Mouse (Mus musculus): Measurements from ENCODE around the gene Akap8l. TPM values are rescaled to one million over a fixed set of nuclear protein-coding genes. Genes with fewer than 3 reads are reported as not detected.

The Akap8l gene
- total RNA-seq, 2 experiments from 2014 or later = 34.5 to 43.4 TPM

DNA sequence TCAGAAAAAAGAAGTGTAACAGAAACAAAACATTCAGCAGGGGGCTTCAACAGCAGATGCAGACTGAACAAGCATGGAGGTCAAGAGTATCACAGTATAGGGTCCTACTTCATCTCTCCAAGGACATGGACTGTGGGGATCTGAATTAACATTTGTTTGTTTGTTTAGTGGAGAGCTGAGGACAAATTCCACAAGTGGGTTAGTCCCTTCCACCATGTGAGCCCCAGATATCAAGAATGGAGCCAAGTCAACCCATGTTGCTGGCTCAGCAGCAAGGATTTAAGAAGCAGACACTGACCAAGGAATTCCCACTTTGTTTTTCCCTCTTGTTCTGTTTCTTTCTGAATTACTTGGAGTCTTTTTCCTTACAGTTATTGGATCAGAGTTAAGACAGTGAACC is 22.9 kb downstream of the Akap8l start:
- H3K4me3 ChIP-seq = no peak overlapping the region
- no peak overlapping the region for H3K27ac ChIP-seq
- intact Hi-C loops (cut with DNase I) = no loop called here
- no peak for DNase-seq
- no peak for TF ChIP-seq CTCF (IDR thresholded peaks at IDR 0.05)

DNA sequence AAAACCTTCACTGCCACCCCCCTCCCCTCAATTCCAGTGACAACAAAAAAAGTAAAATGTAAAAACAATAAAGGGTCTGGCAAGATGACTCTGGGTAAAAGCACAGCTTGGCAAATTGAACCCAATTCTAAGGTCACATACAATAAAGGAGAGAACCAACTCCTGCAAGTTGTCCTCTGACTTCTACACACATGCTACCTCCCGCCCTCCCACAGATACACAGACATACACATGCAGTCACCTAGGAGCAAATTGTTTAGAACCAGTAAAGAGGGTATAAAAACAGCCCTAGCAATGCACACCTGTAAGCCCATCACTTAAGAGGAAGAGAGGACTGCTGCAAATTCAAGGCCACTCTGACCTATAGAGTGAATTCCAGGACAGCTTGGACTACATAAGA is 27.6 kb downstream of the Akap8l start:
- intact Hi-C loops (cut with DNase I) = loop anchor here (5.0 kb wide), 1 partner anchor 41 kb away; the partner anchor contains the start of gene Brd4
- TF ChIP-seq CTCF (IDR thresholded peaks at IDR 0.05) = no peak
- Histone ChIP-seq H3K27ac (no peak overlapping the region), H3K4me3 (no peak overlapping the region)
- no peak for DNase-seq

DNA sequence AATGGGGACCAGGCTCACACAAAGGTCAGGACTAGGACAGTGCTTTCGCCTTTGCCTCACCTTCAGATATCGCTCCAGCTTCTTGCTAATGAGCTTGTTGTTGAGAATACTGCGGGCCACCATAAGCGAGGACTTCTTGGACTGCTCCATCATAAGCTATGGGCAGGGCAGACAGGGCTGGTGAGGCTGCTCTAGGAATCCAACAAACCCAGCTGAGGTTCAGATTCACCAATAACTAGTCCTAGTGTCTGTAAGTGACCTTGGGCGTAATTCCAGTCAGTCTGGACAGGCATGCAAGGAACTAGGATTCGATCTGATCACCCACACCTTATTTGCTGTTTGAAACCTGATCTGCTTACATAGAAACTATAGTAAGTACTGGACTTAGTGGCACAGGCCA is 28.6 kb downstream of the Akap8l start:
- Histone ChIP-seq H3K4me3 (peak overlapping the region; percentile 86), H3K27ac (peak overlapping the region; percentile 97)
- no peak for TF ChIP-seq CTCF (IDR thresholded peaks at IDR 0.05)
- intact Hi-C loops (cut with DNase I) = loop anchor here (5.0 kb wide), 1 partner anchor 40 kb away; the partner anchor contains the start of gene Brd4
- DNase-seq = no peak

DNA sequence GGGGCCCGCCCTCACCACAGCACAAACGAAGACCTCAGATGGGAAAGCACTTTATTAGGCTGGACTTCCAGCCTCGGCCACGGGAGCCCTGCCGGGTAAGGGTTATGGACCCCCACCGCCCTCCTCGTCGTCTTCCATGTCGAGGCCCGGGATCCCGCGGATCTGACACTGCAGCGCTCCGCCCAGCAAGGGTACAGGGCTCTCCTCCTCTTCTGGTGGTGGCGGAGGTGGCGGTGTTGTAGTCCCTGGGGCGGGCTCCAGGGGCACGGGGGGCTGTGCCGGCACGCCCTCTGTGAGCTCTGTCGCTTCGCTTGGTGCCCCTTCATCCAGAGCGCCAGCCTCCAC is 29.0 kb downstream of the Akap8l start:
- intact Hi-C loops (cut with DNase I) = loop anchor here (5.0 kb wide), 1 partner anchor 39 kb away; the partner anchor contains the start of gene Brd4

DNA sequence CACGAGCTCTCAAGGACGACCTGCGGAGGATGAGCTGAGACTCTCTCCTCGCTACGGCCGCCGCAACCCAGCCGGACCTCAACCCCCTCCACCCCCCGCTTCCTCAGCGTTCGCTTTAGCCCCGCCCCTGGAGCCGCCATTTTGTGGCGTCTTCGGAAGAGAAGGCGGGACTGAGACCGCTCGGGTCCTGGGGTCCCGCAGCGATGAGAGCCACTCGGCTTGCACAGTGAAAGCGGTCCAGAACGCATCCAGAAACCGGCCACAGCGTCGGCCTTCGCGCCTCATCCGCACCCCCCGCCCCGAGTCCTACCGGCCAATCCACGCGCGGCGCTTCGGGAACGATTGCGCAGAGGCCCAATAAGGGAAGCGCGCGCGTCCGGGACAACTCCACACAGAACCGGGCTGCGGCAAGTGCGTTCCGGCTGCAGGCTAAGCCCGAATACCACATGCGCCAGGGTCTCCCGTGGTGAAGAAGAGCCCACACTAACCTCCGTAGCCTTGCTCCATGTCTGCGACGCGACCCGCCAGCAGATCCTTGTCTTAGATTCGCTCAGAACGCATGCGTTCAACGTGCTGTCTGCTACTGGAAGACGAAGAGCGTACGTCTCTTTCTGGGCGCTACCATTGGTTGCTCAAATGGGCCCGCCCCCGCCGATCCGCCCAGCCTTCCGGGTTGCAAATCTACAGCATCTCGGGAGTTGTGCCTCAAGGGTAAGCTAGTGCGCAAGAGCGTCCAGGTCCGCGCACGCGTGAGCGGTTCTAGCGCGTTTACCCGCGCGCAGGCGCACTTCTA is 29.6 kb downstream of the Akap8l start, which contains the start of gene Akap8:
TSS of gene Akap8 (minus strand) at position 642 of the 793 bp plus-strand sequence.
- Histone ChIP-seq H3K4me3 (peak within 1 kb of the TSS; percentile 86), H3K27ac (peak within 1 kb of the TSS; percentile 97)
- intact Hi-C loops (cut with DNase I) = loop anchor here (5.0 kb wide), 1 partner anchor 38 kb away; the partner anchor contains the start of gene Brd4
- no peak for TF ChIP-seq CTCF (IDR thresholded peaks at IDR 0.05)
- peak; percentile 98 for DNase-seq

More for the DNA sequence above, 29.0 kb downstream of the Akap8l start:
- peak overlapping the region; percentile 97 for H3K27ac ChIP-seq
- peak overlapping the region; percentile 86 for H3K4me3 ChIP-seq
- TF ChIP-seq CTCF (IDR thresholded peaks at IDR 0.05) = peak; percentile 14; the same call in 1 of the 2 replicates
- DNase-seq = no peak

DNA sequence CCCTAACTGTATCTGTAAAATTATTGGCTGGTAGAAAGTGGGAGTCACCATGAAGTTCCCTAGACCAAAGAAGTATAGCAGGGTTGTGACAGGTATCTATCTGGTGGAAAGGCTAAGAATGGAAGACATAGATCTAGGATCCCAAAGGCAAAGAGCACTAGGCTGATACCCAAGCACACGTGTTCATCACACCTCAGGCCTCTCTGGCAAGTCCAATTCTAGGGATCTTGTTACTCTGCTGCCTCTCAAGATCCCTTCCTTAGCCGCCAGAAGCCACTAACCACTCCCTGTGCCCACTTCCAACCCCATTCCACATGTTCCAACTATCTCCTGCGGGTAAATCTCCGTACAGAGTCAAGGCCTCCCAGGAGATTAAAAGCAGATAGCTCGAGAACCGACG is 30.5 kb downstream of the Akap8l start:
- Histone ChIP-seq H3K27ac (peak overlapping the region; percentile 97), H3K4me3 (peak overlapping the region; percentile 86)
- intact Hi-C loops (cut with DNase I) = loop anchor here (5.0 kb wide), 1 partner anchor 38 kb away; the partner anchor contains the start of gene Brd4
- peak; percentile 44 for DNase-seq
- no peak for TF ChIP-seq CTCF (IDR thresholded peaks at IDR 0.05)

DNA sequence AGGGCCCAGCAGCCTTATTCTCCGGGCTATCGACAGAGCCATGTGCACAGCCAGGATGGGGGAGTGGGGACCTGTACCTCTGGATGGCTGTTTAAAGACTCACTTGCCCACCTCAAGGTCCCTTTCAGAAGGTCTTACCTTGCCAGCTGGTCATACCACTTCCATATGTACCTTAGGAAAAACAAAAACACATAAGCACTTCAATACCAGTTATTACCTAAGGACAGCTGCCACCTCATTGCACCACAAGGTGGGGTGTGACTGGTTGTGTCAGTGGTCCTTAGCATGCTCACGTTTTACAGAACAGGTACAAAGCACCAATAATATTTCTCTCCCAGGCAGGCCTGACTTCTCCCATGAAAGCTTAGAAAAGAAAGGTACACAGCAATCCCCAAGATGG is 32.7 kb downstream of the Akap8l start:
- intact Hi-C loops (cut with DNase I) = no loop called here
- TF ChIP-seq CTCF (IDR thresholded peaks at IDR 0.05) = no peak

DNA sequence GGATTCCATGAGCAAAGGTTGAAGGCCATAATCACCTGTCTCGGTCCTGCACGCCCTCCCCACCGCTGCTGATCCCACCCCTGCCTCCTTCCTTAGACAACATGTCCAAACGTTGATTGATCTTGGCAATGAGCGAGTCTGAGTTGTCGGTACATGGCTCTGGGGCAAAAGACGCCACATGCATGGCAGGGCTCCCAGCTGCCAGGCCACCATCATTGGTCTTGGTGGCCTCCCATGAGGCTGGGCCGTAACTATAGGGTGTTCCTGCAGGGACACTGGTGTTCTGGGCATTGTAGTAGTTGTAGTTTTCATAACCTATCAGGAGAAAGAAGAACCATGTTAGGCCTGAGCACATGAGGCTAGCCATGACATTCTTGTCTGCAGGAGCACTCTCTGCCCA is 33.4 kb downstream of the Akap8l start:
- intact Hi-C loops (cut with DNase I) = no loop called here
- Histone ChIP-seq H3K27ac (no peak overlapping the region), H3K4me3 (no peak overlapping the region)
- TF ChIP-seq CTCF (IDR thresholded peaks at IDR 0.05) = no peak
- no peak for DNase-seq

More for the DNA sequence above, 32.7 kb downstream of the Akap8l start:
- Histone ChIP-seq H3K27ac (no peak overlapping the region), H3K4me3 (no peak overlapping the region)
- no peak for DNase-seq

DNA sequence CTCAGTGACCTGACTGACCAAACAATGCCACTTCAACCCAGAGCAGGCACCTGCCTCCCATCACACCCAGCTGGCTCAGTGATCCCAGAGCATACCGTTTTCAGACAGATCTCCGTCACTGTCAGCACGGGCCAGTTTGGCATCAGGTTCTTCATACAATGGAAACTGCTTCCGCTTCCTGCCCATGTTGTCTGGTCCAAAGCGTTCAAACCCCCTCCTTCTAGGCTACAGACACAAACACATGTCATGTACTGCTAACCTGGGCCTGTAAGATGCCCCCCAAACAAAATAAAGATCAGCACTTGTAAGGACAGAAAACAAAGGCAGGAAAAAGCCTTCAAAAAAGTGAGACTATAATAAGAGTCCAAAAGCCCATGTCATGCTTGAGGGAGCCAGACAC is 34.8 kb downstream of the Akap8l start:
- TF ChIP-seq CTCF (IDR thresholded peaks at IDR 0.05) = no peak
- DNase-seq = no peak
- intact Hi-C loops (cut with DNase I) = no loop called here
- H3K4me3 ChIP-seq = no peak overlapping the region
- no peak overlapping the region for H3K27ac ChIP-seq

DNA sequence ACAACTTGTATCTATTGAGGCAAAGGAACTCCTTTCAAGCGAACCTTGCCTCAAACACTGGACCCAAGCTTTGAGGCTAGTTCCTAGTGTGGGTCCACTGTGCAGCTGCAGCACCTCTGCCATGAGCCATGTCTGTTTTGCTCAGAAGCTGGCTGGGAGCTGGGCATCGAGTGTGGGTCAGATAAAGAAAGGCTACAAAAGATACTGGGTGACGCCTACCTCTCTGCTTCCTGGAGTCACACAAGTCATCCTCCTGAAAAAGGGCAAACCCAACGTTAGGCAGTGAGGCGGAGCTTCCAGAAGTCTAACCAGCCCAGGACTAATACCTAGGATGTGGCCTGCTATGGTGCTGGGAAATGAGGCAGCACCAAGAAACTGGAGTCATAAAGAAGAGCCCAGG is 36.5 kb downstream of the Akap8l start:
- intact Hi-C loops (cut with DNase I) = no loop called here
- TF ChIP-seq CTCF (IDR thresholded peaks at IDR 0.05) = no peak
- DNase-seq = no peak
- H3K27ac ChIP-seq = no peak overlapping the region
- H3K4me3 ChIP-seq = no peak overlapping the region

DNA sequence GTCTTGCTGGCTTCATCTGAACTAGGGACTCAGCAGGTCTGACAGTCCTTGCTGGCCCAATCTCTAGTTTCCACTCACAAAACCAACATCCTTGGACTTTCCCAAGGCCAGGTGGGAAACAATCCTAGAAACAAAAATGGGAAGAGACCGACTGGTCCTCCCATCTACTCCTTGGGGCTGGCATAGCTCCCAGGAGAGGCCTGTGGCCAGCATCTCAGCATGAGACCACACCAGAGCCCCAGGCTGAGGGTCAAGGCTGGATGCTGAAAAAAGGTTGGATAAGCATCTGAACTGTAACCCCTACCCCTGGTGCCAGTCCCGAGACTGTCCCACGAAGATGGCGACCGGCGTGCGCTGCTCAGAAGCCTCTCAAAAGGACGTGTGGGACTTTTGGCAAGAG is 37.6 kb downstream of the Akap8l start:
- no peak overlapping the region for H3K27ac ChIP-seq
- no peak for DNase-seq
- intact Hi-C loops (cut with DNase I) = no loop called here
- H3K4me3 ChIP-seq = no peak overlapping the region
- no peak for TF ChIP-seq CTCF (IDR thresholded peaks at IDR 0.05)

DNA sequence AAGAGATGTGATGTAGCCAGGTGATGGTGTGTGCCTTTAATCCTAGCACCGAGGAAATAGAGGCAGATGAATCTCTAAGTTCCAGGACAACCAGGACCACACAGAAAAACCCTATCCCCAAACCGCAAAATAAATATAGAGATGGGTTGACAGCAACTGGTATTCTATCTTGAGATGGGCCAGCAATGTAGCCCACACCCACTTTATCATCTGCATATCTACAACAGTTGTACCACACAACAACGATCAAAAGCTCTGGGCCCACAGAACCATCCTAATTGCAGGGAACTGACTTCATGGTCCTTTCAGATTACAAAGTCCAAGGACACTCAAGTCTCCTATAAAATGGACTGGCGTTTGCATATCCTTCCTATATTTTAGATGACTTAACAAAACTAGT is 42.4 kb downstream of the Akap8l start:
- no peak overlapping the region for H3K27ac ChIP-seq
- no peak for DNase-seq
- no peak for TF ChIP-seq CTCF (IDR thresholded peaks at IDR 0.05)
- intact Hi-C loops (cut with DNase I) = no loop called here
- no peak overlapping the region for H3K4me3 ChIP-seq

DNA sequence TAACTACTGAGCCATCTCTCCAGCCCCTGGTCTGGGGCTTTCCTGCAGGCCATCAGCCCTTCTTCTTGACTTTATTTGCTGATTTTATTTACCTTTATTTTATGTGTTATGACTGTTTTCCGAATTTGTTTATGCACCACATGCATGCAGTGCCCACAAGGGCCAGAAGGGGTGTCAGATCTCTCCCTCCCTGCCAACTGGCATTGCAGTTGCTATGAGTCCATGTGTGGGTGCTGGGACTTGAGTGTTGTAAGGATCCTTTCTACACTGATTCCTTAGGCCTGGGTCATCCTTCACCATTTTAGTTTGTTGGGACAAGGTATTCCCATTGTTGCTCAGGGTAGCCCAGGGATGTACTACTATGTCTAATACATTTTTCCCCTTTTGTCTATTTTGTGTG is 52.3 kb downstream of the Akap8l start:
- intact Hi-C loops (cut with DNase I) = no loop called here
- Histone ChIP-seq H3K27ac (no peak overlapping the region), H3K4me3 (no peak overlapping the region)
- no peak for DNase-seq
- TF ChIP-seq CTCF (IDR thresholded peaks at IDR 0.05) = no peak

DNA sequence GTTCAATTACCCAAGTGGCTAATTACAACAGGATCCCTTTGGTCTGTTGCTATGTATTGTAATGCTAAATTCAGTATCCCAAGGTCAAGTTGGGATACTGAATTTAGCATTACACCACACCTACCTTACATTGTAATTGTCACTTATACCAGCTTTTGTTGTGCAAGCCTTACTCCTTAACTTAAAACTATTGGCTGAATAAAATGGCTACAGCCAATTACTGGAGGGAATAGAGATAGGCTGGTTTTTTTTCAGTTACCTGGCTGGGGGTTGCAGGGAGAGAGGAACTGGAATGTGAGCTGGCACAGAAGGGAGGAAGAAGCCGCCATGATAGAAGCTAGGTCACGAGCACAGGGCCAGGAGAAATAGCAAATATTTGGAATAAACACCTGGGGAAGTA is 54.5 kb downstream of the Akap8l start:
- no peak overlapping the region for H3K4me3 ChIP-seq
- no peak for DNase-seq
- H3K27ac ChIP-seq = no peak overlapping the region
- intact Hi-C loops (cut with DNase I) = no loop called here
- no peak for TF ChIP-seq CTCF (IDR thresholded peaks at IDR 0.05)

All from gastrocnemius, adult 2 months (tissue).